Mouse (Mus musculus): ENCODE measurements around the gene Pfkl.
"Not testable (repeated sequence)": the region's sequence is repeated elsewhere in the genome, so short reads cannot be mapped to it uniquely, and the experiment has no call there.

The Pfkl gene

DNA sequence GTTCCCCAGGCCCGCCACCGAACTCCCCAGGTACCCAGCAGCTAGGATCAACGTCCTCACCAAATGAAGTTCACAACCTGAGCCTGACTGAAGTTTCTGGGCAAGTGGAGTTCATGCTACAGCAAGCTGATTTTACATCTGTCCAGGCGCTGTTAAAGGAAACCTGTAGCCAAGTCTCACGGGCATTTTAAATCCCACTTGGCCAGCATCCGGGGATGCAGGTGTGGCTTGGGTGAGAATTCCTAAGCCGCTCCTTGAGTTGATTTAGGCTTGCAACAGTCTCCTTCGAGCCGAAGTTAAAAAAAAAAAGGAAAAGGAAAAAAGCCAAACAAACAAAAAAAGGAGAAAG, at the start of gene Pfkl:
Gene Pfkl, minus strand, starts transcription at position 139 of the 349 bp plus-strand sequence.
- DNase-seq = no peak

- no peak for DNase-seq
Observed at GRCm38 (mm10) chr10:78057056-78057455, 47.2 kb upstream of the Pfkl start.

DNA sequence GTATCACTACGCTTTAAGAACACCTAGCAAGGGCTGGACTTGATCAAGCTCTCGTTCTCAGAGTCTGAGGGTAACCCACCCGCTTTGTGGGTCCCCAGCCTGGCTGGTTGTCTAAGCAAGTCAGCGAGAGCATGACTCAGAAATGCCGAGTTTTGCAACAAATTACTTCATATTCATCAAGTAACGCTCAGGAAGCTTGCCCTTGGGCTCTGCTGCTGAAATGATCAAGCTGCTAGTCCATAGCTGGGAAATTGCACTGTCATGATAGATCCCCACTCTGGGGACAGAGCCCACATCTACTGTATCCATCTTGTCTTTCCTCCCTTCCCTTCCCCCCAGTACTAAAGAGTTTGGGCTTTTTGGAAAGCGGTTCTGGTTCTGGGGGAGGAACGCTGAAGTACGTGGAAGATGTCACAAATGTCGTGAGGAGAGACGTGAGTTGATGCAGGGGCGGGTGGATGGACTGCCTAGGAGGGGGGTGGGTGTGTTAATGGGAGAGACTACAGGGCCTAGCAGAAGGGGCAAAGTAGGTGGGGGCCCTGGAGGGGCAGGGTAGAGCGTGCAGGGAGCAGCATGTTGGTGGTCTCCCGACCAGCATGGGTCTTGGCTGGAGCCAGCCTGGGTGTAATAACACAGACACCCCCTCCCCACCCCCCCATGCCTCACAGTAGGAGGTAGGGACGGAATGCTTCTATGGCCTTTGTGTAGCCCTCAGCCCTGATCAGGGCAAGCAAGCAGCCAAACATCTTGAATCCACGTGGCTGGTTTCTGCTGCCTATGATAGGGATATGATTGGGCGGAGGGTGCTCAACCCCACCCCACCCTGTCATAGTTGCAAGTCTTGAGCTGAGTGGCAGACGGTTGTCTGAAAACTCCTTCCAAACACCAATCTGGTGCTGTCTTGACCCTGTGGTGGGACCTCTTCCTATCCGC, 45.0 kb upstream of the Pfkl start:
- no peak for DNase-seq

GRCm38 (mm10) chr10:78049519-78050035, 39.7 kb upstream of the Pfkl start:
- DNase-seq = no peak

DNA sequence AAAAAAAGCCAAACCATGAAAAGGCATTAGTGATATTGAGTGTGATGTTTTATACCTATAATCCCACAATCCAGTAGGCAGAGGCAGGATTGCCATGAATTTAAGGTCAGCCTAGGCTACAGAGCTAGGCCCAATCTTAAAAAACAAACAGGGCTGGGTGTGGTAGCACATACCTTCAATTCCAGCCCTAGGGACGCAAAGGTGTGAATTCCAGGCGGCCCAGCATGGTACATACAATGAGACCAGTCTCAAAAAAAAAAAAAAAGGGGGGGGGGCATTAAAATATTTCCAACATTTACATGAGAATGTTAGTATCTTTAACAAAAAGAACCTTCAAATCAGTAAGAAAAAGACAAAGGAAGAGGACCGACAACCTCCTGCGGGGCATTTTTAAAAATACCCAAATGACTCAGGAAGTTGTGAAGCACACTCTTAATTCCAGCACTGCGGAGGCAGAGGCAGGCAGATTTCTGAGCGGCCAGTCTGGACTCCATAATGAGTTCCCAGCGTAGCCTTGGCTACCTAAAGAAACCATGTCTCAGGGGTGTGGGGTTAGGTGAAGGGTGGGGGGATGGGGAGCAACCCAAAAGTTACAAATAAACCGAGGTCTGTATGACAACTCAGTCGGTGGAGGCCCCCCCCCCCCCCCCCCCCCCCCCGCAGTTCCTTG, 38.3 kb upstream of the Pfkl start:
- DNase-seq = no peak

- no peak for DNase-seq
Observed at GRCm38 (mm10) chr10:78046388-78046787, 36.5 kb upstream of the Pfkl start.

- no peak for DNase-seq
Observed at GRCm38 (mm10) chr10:78044531-78044930, 34.6 kb upstream of the Pfkl start.

- peak; percentile 90 for DNase-seq
Observed at GRCm38 (mm10) chr10:78043406-78043836, 33.5 kb upstream of the Pfkl start, which contains the start of gene Aire. Gene Aire (minus strand): TSS chr10:78043610.

DNA sequence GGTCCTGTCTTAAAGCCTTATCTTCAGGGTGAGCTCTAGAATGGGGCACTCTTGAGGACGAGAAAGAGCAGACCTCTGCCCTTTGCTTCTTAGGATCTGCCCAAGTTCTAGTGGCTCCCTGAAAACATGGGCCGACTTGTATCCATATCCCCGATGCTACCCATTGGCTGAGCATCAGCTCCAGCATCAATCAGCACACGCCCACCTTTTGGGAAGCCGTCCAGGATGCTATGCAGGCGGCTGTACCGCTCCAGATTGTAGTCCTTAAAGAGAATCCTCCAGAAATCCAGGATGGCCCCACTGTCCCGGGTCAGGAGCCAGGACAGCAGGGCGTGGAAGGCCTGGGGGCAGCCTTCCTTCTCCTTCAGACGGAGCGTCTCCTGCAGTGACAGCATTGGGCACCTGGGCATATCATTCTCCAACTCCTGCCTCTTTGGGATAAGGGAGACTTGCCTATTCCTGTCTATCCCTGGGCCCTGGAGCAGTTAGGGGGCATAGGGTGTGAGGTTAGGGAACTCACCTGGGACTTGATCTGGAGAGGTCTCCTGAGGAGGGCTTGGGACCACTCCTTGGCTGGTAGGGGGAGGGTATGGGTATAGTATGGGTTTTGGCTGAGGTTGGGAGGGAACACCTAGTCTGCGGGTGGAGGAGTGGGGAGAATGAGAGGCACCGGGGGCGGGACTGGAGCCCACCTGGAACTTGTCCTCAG, 33.0 kb upstream of the Pfkl start:
- no peak for DNase-seq

GRCm38 (mm10) chr10:78042096-78042495, 32.2 kb upstream of the Pfkl start:
- no peak for DNase-seq

DNA sequence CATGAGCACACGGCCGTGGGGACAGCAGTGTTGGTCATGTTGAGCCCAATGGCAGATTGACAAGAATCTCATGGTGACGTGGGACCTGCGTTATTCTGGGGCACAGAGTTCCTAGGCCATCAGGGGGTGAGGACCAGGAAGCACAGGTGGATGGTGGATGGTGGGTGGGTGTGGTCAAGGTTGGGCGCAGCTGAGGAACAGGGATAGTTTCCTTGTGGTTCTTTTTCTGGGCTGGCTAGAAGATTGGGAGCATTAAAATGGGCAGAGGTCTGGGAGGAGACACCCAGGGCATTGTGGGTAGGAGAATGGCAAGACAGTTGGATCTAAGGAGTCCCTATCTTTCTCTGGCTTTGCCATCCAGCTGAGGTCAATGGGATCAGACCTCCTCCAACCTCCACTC, 31.8 kb upstream of the Pfkl start, which contains the start of gene Dnmt3l:
Gene Dnmt3l, plus strand, starts transcription at position 301 of the 400 bp plus-strand sequence.
- DNase-seq = no peak

DNA sequence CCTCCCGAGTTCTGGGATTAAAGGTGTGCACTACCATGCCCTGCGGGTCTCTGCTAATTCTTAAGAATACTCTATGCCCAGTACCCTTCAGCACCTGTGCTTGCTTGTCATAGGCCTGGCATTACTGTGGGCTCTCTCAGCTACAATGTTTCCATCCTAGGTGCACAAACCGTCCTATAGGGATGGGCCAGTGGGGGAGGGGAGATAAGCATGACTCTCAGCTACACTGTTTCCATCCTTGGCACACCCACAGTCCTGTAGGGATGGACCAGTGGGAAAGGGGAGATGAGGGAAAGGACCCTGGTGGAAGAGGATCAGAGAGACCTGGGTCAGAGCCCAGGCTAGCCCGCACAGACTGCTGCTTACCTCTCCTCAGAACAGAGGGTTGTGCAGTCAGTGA, 27.3 kb upstream of the Pfkl start:
- DNase-seq = no peak

GRCm38 (mm10) chr10:78031987-78032386, 22.1 kb upstream of the Pfkl start:
- no peak for DNase-seq

DNA sequence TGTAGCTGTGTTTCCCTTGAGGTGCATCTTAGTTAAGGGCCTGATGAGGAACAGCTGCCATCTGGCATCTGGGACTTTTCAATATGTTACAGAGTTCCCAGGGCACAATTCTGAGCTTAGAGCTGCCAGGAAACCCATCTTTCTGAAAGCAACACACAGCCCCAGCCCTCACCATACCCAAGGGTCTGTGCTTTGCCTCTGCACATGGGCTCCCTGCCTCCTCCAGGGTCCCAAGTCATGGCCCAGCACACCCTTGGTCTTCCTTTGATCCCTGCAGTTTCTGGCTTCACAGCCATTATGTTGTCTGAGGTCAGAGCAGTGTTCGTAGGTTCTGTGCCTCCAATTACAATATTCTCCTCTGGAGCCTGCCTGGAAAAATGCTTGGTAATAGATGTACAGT, 19.2 kb upstream of the Pfkl start:
- DNase-seq = no peak

DNA sequence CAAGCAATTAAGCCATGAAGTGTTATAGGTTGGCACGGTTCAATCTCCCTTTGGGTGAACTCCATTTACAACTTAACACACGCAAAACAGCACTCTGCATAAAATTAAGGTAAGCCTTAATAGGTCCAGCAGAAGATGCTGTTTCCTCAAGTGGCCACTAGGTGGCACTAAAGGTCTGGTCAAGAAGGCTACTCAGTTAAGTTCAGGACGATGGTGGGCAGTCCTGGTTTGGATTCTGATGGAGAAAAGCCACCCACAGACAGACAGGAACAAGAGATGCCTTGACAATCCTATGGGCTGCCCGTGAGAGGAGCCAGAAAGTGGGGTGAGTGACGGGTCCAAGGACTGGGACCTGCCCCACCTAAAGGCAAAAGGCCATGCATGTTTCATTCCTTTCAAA, 18.2 kb upstream of the Pfkl start:
- peak; percentile 74 for DNase-seq

DNA sequence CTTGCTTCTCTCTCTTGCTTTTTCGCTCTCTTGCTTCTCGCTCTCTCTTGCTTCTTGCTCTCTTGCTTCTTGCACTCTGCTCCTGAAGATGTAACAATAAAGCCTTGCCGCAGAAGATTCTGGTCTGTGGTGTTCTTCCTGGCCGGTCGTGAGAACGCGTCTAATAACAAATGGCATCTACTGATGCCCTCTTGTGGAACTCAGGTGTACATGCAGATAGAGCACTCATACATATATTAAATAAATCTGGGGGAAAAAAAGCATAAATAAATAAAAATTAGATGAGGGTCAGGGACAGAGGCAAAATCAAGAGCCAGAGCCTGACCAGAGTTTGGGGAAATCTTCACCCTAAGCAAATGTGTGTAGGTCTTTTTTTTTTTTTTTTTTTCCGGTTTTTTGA, 15.6 kb upstream of the Pfkl start:
- DNase-seq = not testable (repeated sequence)

DNA sequence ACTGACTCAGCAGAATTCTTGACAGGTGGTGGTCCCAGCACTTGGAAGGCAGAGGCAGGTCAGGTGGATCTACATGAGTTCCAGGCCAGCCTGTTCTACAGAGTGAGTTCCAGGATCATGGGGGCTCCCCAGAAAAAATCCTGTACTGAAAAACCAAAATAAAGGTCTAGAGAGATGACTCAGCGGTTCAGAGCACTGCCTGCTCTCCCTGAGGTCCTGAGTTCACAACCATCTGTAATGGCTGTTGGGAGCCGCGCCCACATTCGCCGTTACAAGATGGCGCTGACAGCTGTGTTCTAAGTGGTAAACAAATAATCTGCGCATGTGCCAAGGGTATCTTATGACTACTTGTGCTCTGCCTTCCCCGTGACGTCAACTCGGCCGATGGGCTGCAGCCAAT, 10.1 kb upstream of the Pfkl start:
- DNase-seq = not testable (repeated sequence)

- no peak for DNase-seq
Observed at GRCm38 (mm10) chr10:78019291-78019690, 9.4 kb upstream of the Pfkl start.

- DNase-seq = peak; percentile 82
Observed at GRCm38 (mm10) chr10:78018797-78019203, 8.9 kb upstream of the Pfkl start.

- no peak for DNase-seq
Observed at GRCm38 (mm10) chr10:78016366-78016765, 6.5 kb upstream of the Pfkl start.

DNA sequence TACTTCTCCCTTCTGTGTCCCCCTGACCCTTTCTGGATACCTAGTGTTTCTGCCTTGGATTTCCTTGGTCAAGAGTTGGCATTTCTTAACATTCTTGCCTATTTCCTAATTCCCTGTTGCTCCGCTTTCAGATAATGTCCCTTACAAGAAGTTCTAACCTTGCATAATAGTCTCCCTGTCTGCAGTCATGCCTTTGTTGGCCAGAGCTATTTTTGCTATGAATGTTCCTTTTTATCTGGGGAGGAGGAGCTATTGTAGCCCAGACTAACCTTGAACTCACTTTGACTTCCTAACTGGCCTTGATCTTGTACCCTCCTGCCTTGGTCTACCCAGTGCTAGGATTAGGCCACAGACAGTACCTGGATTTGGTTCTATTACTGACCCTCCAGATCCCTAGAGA, 5.6 kb upstream of the Pfkl start:
- no peak for DNase-seq

- no peak for DNase-seq
Observed at GRCm38 (mm10) chr10:78012661-78013495, 3.0 kb upstream of the Pfkl start.

Measured in thymus, postnatal 14 days (tissue).